Mouse (Mus musculus): ENCODE results near the gene Arhgdib.

Arhgdib gene

GRCm38 (mm10) chr6:136883961-136884360 is 57.7 kb downstream of the Arhgdib start:
- DNase-seq = no peak

GRCm38 (mm10) chr6:136883431-136883915 is 58.2 kb downstream of the Arhgdib start:
- DNase-seq = no peak

GRCm38 (mm10) chr6:136881678-136882077 is 60.0 kb downstream of the Arhgdib start:
- no peak for DNase-seq

- no peak for DNase-seq
Measured at GRCm38 (mm10) chr6:136875670-136876069, 66.0 kb downstream of the Arhgdib start, which contains the start of gene Mgp. TSS of gene Mgp (minus strand) at chr6:136875823.

- no peak for DNase-seq
Measured at GRCm38 (mm10) chr6:136874599-136874998, 67.1 kb downstream of the Arhgdib start.

Measured in kidney, adult 11 months (tissue).